Mouse (Mus musculus) lung, postnatal 0 days (tissue): ENCODE results near the gene Map3k1. TPM values are rescaled to one million over a fixed set of nuclear protein-coding genes. Genes with fewer than 3 reads are reported as not detected.

Experiments
- ATAC-seq: fragments of 200-750 bp; cut with Nextera tagmentation; 2 replicates; pipeline ENCODE4 v1.8.0; 2017; ENCODE audit warnings: moderate library complexity
- DNase-seq: peaks from one replicate; pipeline ENCODE4 v3.0.0-alpha.2; 2016; ENCODE audit warnings: low spot score
- H3K27ac ChIP-seq: fragments of 300-500 bp; sonication (generic); 2 replicates; pipeline ENCODE4 v1.5.1; 2014; ENCODE audit warnings: antibody characterized with exemption, mild to moderate bottlenecking, low read length, mixed read lengths
- H3K27me3 ChIP-seq: fragments of 300-500 bp; sonication (generic); replicated peaks from 2 replicates; pipeline ENCODE4 v1.6.1; 2014; ENCODE audit warnings: low read length, mixed read lengths; ENCODE audit not compliant: insufficient read depth
- H3K36me3 ChIP-seq: fragments of 300-500 bp; sonication (generic); 2 replicates; pipeline ENCODE4 v1.6.1; 2014; ENCODE audit warnings: low read length, mixed read lengths; ENCODE audit not compliant: insufficient read depth
- H3K4me1 ChIP-seq: fragments of 300-500 bp; sonication (generic); 2 replicates; pipeline ENCODE4 v1.6.1; 2014; ENCODE audit warnings: antibody characterized with exemption, low read depth, low read length, mixed read lengths; ENCODE audit not compliant: insufficient read depth
- H3K4me2 ChIP-seq: fragments of 300-500 bp; sonication (generic); replicated peaks from 2 replicates; pipeline ENCODE4 v1.6.1; 2014; ENCODE audit warnings: low read depth, mild to moderate bottlenecking, low read length, moderate library complexity, mixed read lengths
- H3K4me3 ChIP-seq: fragments of 300-500 bp; sonication (generic); 2 replicates; pipeline ENCODE4 v1.5.1; 2014; ENCODE audit warnings: low read depth, low read length
- H3K9ac ChIP-seq: fragments of 300-500 bp; sonication (generic); replicated peaks from 2 replicates; pipeline ENCODE4 v1.6.1; 2014; ENCODE audit warnings: low read depth, mild to moderate bottlenecking
- H3K9me3 ChIP-seq: fragments of 300-500 bp; sonication (generic); 2 replicates; pipeline ENCODE4 v1.6.1; 2016; ENCODE audit warnings: low read length, mixed read lengths
- CTCF ChIP-seq: IDR thresholded peaks from 2 replicates; pipeline ENCODE4 v1.5.1; 2016; ENCODE audit warnings: antibody characterized with exemption, mild to moderate bottlenecking
- EP300 ChIP-seq: IDR thresholded peaks from 2 replicates; pipeline ENCODE4 v1.6.1; 2016; ENCODE audit warnings: antibody characterized with exemption, mild to moderate bottlenecking, control low read depth
- WGBS: fragments of 180-500 bp; shearing (Covaris S2); extraction: QIAGEN DNeasy Blood & Tissue Kit; methylation state at CpG from one replicate; pipeline ENCODE4 v1.1.7; 2014; 5-methylcytosine and 5-hydroxymethylcytosine counted together
- polyA plus RNA-seq: library from polyadenylated mRNA; unstranded; fragments of >200 nt; fragmentation: Nextera tagmentation; extraction: Ambion mirVana; gene quantifications from 2 replicates; pipeline ENCODE4 v1.2.1, GENCODE M21; 2015

Map3k1 gene
- polyA plus RNA-seq, 1 experiment from 2014 or later, result 16.6 TPM

DNA sequence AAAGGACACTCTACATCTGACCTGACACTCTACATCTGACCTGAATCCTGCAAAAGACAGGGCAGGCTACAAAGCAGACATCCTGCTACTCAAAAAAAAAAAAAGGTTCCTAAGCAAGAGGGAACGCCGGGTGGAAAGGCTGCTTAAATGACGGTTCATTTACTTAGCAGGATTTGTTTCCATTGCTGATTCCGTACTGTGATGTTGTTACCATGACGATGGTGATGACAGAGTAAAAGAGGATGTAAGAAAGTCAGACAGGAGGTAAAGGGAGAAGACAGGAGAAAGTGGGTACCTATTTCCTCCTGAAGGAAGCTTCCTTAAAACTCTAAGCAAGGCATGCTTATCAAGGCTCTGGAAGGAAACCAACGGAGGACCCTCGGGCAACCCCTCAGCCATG lies 31.6 kb downstream of the Map3k1 start:
- H3K4me2 ChIP-seq, result no peak overlapping the region
- 38% methylated on average over 7 of the region's 7 CpGs for WGBS
- H3K27me3 ChIP-seq, result no peaks in the 10 kb centered on the region
- peaks cover 4% of the 10 kb centered on the region; the same call in 1 of the 2 replicates for H3K4me1 ChIP-seq
- H3K9me3 ChIP-seq, result no peaks in the 10 kb centered on the region
- H3K4me3 ChIP-seq, result no peak overlapping the region
- TF ChIP-seq EP300 (no peak), CTCF (no peak)
- H3K27ac ChIP-seq, result no peak overlapping the region
- no peak overlapping the region for H3K9ac ChIP-seq
- H3K36me3 ChIP-seq, result peaks cover 13% of the 10 kb centered on the region
- ATAC-seq, result no peak
- no peak for DNase-seq

DNA sequence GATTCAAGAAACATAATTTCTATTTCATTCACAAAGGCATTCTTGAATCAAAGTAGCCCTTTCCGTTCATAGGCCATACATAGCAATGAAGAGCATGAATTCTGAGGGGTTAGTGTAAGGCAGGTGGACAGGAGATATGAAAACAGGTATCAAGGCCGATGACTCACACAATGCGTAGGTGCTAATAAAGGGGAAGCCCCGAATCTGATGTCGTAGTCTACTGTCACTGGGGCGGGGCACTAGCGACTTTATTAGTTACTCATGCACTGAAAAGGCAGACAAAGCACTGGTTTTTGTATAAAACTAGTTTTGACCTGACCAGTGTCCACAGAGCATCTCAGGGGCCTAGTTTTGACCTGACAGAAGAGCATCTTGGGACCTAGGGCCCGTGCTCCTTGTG lies 36.7 kb downstream of the Map3k1 start:
- no peaks in the 10 kb centered on the region for H3K9me3 ChIP-seq
- peaks cover 35% of the 10 kb centered on the region for H3K36me3 ChIP-seq
- no peak overlapping the region for H3K9ac ChIP-seq
- DNase-seq (no peak), ATAC-seq (no peak)
- H3K27ac ChIP-seq, result no peak overlapping the region
- WGBS, result 88% methylated on average over 8 of the region's 8 CpGs
- H3K27me3 ChIP-seq, result no peaks in the 10 kb centered on the region
- no peak overlapping the region for H3K4me2 ChIP-seq
- no peak for TF ChIP-seq EP300
- TF ChIP-seq CTCF, result no peak
- H3K4me1 ChIP-seq, result no peaks in the 10 kb centered on the region
- no peak overlapping the region for H3K4me3 ChIP-seq

DNA sequence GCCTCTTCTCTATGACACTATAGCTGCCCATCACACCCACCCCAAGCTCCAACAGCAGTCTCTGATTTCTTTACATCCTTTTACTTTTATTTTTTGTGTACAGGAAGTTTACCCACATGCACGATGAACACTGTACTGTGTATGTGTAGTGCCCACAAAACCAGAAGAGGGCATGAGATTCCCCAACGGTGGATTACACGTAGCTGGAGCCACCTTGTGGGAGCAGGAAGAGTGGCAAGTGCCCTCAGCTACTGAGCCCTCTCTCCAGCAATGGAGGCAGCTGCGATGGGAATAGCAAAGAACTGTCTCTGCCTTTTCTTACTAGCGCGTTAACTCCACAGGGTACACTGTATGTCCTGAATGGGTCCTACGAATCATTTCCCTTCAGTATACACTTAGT lies 37.6 kb downstream of the Map3k1 start:
- no peak overlapping the region for H3K9ac ChIP-seq
- TF ChIP-seq CTCF, result peak; percentile 94
- no peak for TF ChIP-seq EP300
- no peak overlapping the region for H3K27ac ChIP-seq
- no peak overlapping the region for H3K4me2 ChIP-seq
- peak; percentile 74 for DNase-seq
- 46% methylated on average over 7 of the region's 7 CpGs for WGBS
- peak; percentile 68 for ATAC-seq
- no peaks in the 10 kb centered on the region for H3K9me3 ChIP-seq
- H3K27me3 ChIP-seq, result no peaks in the 10 kb centered on the region
- H3K4me1 ChIP-seq, result no peaks in the 10 kb centered on the region
- no peak overlapping the region for H3K4me3 ChIP-seq
- H3K36me3 ChIP-seq, result peaks cover 43% of the 10 kb centered on the region

DNA sequence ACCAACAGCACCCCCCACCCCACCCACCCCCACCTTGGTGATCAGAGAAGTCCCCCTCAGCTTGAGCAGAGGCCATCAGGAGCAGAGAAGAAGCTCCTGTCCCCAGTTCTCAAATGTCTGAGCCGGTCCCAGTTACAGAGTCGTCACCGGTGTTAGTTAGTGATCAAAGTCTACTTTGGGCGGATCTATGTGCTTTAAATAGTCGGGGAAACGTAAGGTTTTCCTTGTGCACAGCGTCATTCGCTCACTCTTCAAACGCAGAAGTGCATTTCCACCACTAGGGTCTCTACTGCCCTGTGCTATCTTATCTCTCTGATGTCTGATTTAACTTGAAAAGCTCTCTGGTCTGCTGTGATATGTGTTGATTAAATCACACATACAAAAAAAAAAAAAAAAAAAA lies 38.0 kb downstream of the Map3k1 start:
- Histone ChIP-seq H3K27me3 (no peaks in the 10 kb centered on the region), H3K36me3 (peaks cover 48% of the 10 kb centered on the region), H3K4me3 (no peak overlapping the region), H3K4me1 (no peaks in the 10 kb centered on the region), H3K4me2 (no peak overlapping the region), H3K9me3 (no peaks in the 10 kb centered on the region), H3K9ac (no peak overlapping the region), H3K27ac (no peak overlapping the region)
- 90% methylated on average over 9 of the region's 9 CpGs for WGBS
- TF ChIP-seq EP300 (no peak), CTCF (no peak)
- no peak for DNase-seq
- ATAC-seq, result no peak

DNA sequence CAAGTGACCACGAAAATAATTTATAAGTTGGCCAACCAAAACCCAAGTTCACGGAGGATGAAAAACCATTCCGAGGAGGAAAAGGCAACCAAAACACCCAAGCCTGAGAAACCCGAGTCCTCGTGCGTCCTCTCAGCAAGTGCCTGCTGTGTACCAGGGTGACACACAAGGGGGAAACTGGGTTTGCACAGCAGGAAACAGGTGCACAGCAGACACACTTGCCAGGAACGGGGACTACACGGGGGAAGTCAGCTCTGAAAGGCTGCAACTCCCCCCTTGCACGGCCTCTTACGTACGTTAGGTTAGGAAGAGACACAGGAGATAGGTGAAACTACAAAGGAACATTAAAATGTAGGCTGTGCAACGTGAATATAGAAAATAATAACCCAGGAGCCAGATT lies 46.3 kb downstream of the Map3k1 start:
- no peaks in the 10 kb centered on the region for H3K9me3 ChIP-seq

DNA sequence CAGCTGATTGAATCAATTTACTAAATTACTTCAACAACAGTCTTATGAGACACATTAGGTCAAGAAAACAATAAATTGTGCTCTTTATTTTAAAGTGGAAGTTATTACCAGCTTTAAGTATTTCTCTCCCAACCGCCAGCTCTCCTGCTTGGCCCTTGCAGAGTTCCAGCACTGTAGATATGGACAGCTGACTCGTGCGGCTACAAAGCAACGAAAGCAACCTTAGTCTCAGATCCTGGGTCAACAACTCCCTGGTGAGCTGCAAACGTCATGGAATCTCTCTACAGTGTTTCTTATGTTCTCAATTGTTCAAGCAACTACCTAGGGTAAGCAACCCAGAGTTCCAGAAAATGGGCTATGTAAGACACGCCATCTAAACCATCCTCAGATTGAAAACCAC lies 51.8 kb downstream of the Map3k1 start:
- TF ChIP-seq CTCF, result no peak
- no peak for TF ChIP-seq EP300
- H3K36me3 ChIP-seq, result peaks cover 79% of the 10 kb centered on the region
- no peaks in the 10 kb centered on the region for H3K9me3 ChIP-seq
- no peak overlapping the region for H3K9ac ChIP-seq
- no peaks in the 10 kb centered on the region for H3K4me1 ChIP-seq
- no peak overlapping the region for H3K27ac ChIP-seq
- H3K4me2 ChIP-seq, result no peak overlapping the region
- no peak overlapping the region for H3K4me3 ChIP-seq
- no peaks in the 10 kb centered on the region for H3K27me3 ChIP-seq
- ATAC-seq (no peak), DNase-seq (no peak)
- WGBS, result 91% methylated on average over 6 of the region's 6 CpGs

More for the DNA sequence above, 46.3 kb downstream of the Map3k1 start:
- DNase-seq, result no peak
- H3K27me3 ChIP-seq, result no peaks in the 10 kb centered on the region
- TF ChIP-seq EP300 (no peak), CTCF (no peak)
- no peaks in the 10 kb centered on the region for H3K4me1 ChIP-seq
- no peak overlapping the region for H3K4me2 ChIP-seq
- no peak overlapping the region for H3K4me3 ChIP-seq
- H3K27ac ChIP-seq, result no peak overlapping the region
- no peak for ATAC-seq
- H3K36me3 ChIP-seq, result peaks cover 61% of the 10 kb centered on the region
- WGBS, result 87% methylated on average over 12 of the region's 12 CpGs
- no peak overlapping the region for H3K9ac ChIP-seq

DNA sequence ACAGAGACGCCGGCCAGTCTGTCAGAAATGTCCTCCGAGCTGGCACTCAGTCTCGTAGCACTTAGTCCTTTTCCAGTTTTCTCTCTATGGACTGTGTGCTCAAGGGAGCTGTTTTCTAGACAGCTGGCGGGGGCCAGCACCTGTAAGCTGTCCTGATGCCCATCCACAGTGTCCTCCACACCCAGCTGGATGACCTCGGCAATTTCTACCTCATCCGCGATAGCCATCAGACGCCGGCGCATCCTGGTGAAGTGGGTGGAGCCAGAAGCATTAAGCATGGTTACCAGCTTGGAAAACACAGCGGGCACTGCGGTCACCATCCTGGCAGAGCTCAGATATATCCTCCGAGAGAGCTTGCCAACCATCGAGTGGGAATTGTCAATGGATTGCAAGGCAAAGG lies 52.9 kb downstream of the Map3k1 start:
- Histone ChIP-seq H3K9me3 (no peaks in the 10 kb centered on the region), H3K4me3 (no peak overlapping the region), H3K27me3 (no peaks in the 10 kb centered on the region), H3K27ac (no peak overlapping the region), H3K9ac (no peak overlapping the region), H3K36me3 (peaks cover 82% of the 10 kb centered on the region), H3K4me1 (no peaks in the 10 kb centered on the region), H3K4me2 (no peak overlapping the region)
- no peak for TF ChIP-seq CTCF
- no peak for TF ChIP-seq EP300
- ATAC-seq (no peak), DNase-seq (no peak)
- WGBS, result 94% methylated on average over 15 of the region's 15 CpGs
